Mouse (Mus musculus) lung, postnatal 0 days (tissue): Measurements from ENCODE around the gene Otogl. TPM values are rescaled to one million over a fixed set of nuclear protein-coding genes. Genes with fewer than 3 reads are reported as not detected.

Experiments used
- ATAC-seq: fragments of 200-750 bp; cut with Nextera tagmentation; 2 replicates; pipeline ENCODE4 v1.8.0; 2017; ENCODE audit warnings: moderate library complexity
- DNase-seq: peaks from one replicate; pipeline ENCODE4 v3.0.0-alpha.2; 2016; ENCODE audit warnings: low spot score
- H3K27ac ChIP-seq: fragments of 300-500 bp; sonication (generic); 2 replicates; pipeline ENCODE4 v1.5.1; 2014; ENCODE audit warnings: antibody characterized with exemption, mild to moderate bottlenecking, low read length, mixed read lengths
- H3K27me3 ChIP-seq: fragments of 300-500 bp; sonication (generic); replicated peaks from 2 replicates; pipeline ENCODE4 v1.6.1; 2014; ENCODE audit warnings: low read length, mixed read lengths; ENCODE audit not compliant: insufficient read depth
- H3K36me3 ChIP-seq: fragments of 300-500 bp; sonication (generic); 2 replicates; pipeline ENCODE4 v1.6.1; 2014; ENCODE audit warnings: low read length, mixed read lengths; ENCODE audit not compliant: insufficient read depth
- H3K4me1 ChIP-seq: fragments of 300-500 bp; sonication (generic); 2 replicates; pipeline ENCODE4 v1.6.1; 2014; ENCODE audit warnings: antibody characterized with exemption, low read depth, low read length, mixed read lengths; ENCODE audit not compliant: insufficient read depth
- H3K4me2 ChIP-seq: fragments of 300-500 bp; sonication (generic); replicated peaks from 2 replicates; pipeline ENCODE4 v1.6.1; 2014; ENCODE audit warnings: low read depth, mild to moderate bottlenecking, low read length, moderate library complexity, mixed read lengths
- H3K4me3 ChIP-seq: fragments of 300-500 bp; sonication (generic); 2 replicates; pipeline ENCODE4 v1.5.1; 2014; ENCODE audit warnings: low read depth, low read length
- H3K9ac ChIP-seq: fragments of 300-500 bp; sonication (generic); replicated peaks from 2 replicates; pipeline ENCODE4 v1.6.1; 2014; ENCODE audit warnings: low read depth, mild to moderate bottlenecking
- H3K9me3 ChIP-seq: fragments of 300-500 bp; sonication (generic); 2 replicates; pipeline ENCODE4 v1.6.1; 2016; ENCODE audit warnings: low read length, mixed read lengths
- CTCF ChIP-seq: IDR thresholded peaks from 2 replicates; pipeline ENCODE4 v1.5.1; 2016; ENCODE audit warnings: antibody characterized with exemption, mild to moderate bottlenecking
- EP300 ChIP-seq: IDR thresholded peaks from 2 replicates; pipeline ENCODE4 v1.6.1; 2016; ENCODE audit warnings: antibody characterized with exemption, mild to moderate bottlenecking, control low read depth
- WGBS: fragments of 180-500 bp; shearing (Covaris S2); extraction: QIAGEN DNeasy Blood & Tissue Kit; methylation state at CpG from one replicate; pipeline ENCODE4 v1.1.7; 2014; 5-methylcytosine and 5-hydroxymethylcytosine counted together
- polyA plus RNA-seq: library from polyadenylated mRNA; unstranded; fragments of >200 nt; fragmentation: Nextera tagmentation; extraction: Ambion mirVana; gene quantifications from 2 replicates; pipeline ENCODE4 v1.2.1, GENCODE M21; 2015

The Otogl gene
- polyA plus RNA-seq, 1 experiment from 2014 or later: 0.01 TPM

GRCm38 (mm10) chr10:107933527-107933926 is 21.6 kb upstream of the Otogl start:
- H3K9ac ChIP-seq: no peak overlapping the region
- H3K4me3 ChIP-seq: no peak overlapping the region
- DNase-seq (no peak), ATAC-seq (no peak)
- H3K27me3 ChIP-seq: no peaks in the 10 kb centered on the region
- no peak overlapping the region for H3K27ac ChIP-seq
- TF ChIP-seq CTCF: no peak
- no peak for TF ChIP-seq EP300
- WGBS: 84% methylated on average over 1 of the region's 1 CpGs
- H3K9me3 ChIP-seq: no peaks in the 10 kb centered on the region
- H3K4me2 ChIP-seq: no peak overlapping the region
- H3K4me1 ChIP-seq: no peaks in the 10 kb centered on the region
- H3K36me3 ChIP-seq: no peaks in the 10 kb centered on the region

GRCm38 (mm10) chr10:107931833-107932828 is 20.2 kb upstream of the Otogl start:
- ATAC-seq: peak; percentile 84
- H3K9me3 ChIP-seq: no peaks in the 10 kb centered on the region
- no peaks in the 10 kb centered on the region for H3K27me3 ChIP-seq
- 8% methylated on average over 9 of the region's 10 CpGs for WGBS
- H3K9ac ChIP-seq: no peak overlapping the region
- DNase-seq: peak; percentile 97
- no peaks in the 10 kb centered on the region for H3K4me1 ChIP-seq
- TF ChIP-seq EP300 (peak; percentile 94), CTCF (peak; percentile 76)
- H3K27ac ChIP-seq: peak overlapping the region; percentile 77
- H3K36me3 ChIP-seq: no peaks in the 10 kb centered on the region
- 0 out of 2 replicates have a peak overlapping the region, but pooled peaks have one; percentile 14 for H3K4me2 ChIP-seq
- H3K4me3 ChIP-seq: no peak overlapping the region

- H3K9me3 ChIP-seq: no peaks in the 10 kb centered on the region
- H3K9ac ChIP-seq: no peak overlapping the region
- H3K36me3 ChIP-seq: no peaks in the 10 kb centered on the region
- peak; percentile 66 for DNase-seq
- H3K4me1 ChIP-seq: no peaks in the 10 kb centered on the region
- TF ChIP-seq EP300 (0 out of 2 replicates have a peak, but pooled peaks have one; percentile 44), CTCF (no peak)
- H3K4me2 ChIP-seq: no peak overlapping the region
- 18% methylated on average over 7 of the region's 7 CpGs for WGBS
- H3K27me3 ChIP-seq: no peaks in the 10 kb centered on the region
- ATAC-seq: peak; percentile 64
- 0 out of 2 replicates have a peak overlapping the region, but pooled peaks have one; percentile 15 for H3K27ac ChIP-seq
- H3K4me3 ChIP-seq: no peak overlapping the region
Observed at GRCm38 (mm10) chr10:107930471-107931021, 18.6 kb upstream of the Otogl start.

- Histone ChIP-seq H3K4me2 (no peak overlapping the region), H3K4me3 (no peak overlapping the region), H3K4me1 (no peaks in the 10 kb centered on the region), H3K9ac (no peak overlapping the region), H3K36me3 (no peaks in the 10 kb centered on the region), H3K9me3 (no peaks in the 10 kb centered on the region), H3K27ac (no peak overlapping the region), H3K27me3 (no peaks in the 10 kb centered on the region)
- ATAC-seq (no peak), DNase-seq (peak; percentile 30)
- peak; percentile 64 for TF ChIP-seq CTCF
- no peak for TF ChIP-seq EP300
Observed at GRCm38 (mm10) chr10:107925306-107925705, 13.4 kb upstream of the Otogl start.

- H3K4me2 ChIP-seq: no peak overlapping the region
- no peaks in the 10 kb centered on the region for H3K9me3 ChIP-seq
- TF ChIP-seq EP300: no peak
- TF ChIP-seq CTCF: no peak
- ATAC-seq: no peak
- WGBS: 25% methylated on average over 2 of the region's 2 CpGs
- H3K36me3 ChIP-seq: no peaks in the 10 kb centered on the region
- H3K4me1 ChIP-seq: no peaks in the 10 kb centered on the region
- no peak overlapping the region for H3K4me3 ChIP-seq
- H3K27ac ChIP-seq: no peak overlapping the region
- no peaks in the 10 kb centered on the region for H3K27me3 ChIP-seq
- H3K9ac ChIP-seq: no peak overlapping the region
- no peak for DNase-seq
Observed at GRCm38 (mm10) chr10:107923860-107924259, 11.9 kb upstream of the Otogl start.

GRCm38 (mm10) chr10:107922750-107923149 is 10.8 kb upstream of the Otogl start:
- DNase-seq (no peak), ATAC-seq (no peak)
- 16% methylated on average over 1 of the region's 1 CpGs for WGBS

More at GRCm38 (mm10) chr10:107922750-107923149, 10.8 kb upstream of the Otogl start:
- H3K9me3 ChIP-seq: no peaks in the 10 kb centered on the region
- TF ChIP-seq CTCF: peak; percentile 62
- no peak for TF ChIP-seq EP300
- no peak overlapping the region for H3K9ac ChIP-seq
- H3K27me3 ChIP-seq: no peaks in the 10 kb centered on the region
- no peak overlapping the region for H3K4me3 ChIP-seq
- no peak overlapping the region for H3K4me2 ChIP-seq
- no peak overlapping the region for H3K27ac ChIP-seq
- no peaks in the 10 kb centered on the region for H3K4me1 ChIP-seq
- no peaks in the 10 kb centered on the region for H3K36me3 ChIP-seq
